Mouse (Mus musculus): ENCODE results near the gene Tbx5. TPM values are rescaled to one million over a fixed set of nuclear protein-coding genes. Genes with fewer than 3 reads are reported as not detected.

Gene Tbx5
- polyA plus RNA-seq, 1 experiment from 2014 or later, result 58.7 TPM

GRCm38 (mm10) chr5:119807481-119808183 is 24.8 kb upstream of the Tbx5 start:
- peak; percentile 16 for ATAC-seq (ENCODE audit: low read depth)
- H3K9ac ChIP-seq (ENCODE audit: low read length), result peak overlapping the region; percentile 58

DNA sequence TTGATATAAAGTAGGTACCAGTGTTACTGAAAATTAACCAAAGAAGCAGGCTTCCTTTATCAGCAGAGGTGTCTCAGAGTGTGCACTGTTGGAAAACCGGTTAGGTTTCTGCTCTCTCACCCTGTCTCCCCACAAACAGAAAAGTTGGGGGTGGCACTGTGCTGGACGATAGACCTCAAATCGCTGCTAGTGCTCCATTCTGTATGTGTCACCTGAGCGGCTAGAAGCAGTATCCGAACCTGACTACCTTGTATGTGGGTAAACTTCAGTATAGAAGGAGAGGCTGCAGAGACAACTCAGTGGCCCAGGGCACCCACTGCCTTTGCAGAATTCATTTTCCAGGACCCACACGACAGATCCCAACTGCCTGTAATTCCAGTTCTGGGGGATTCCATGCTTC is 23.8 kb upstream of the Tbx5 start:
- 61% methylated on average over 6 of the region's 6 CpGs for WGBS
- no peaks in the 10 kb centered on the region for H3K36me3 ChIP-seq (ENCODE audit: control insufficient read depth, insufficient read depth, low read length)
- H3K27me3 ChIP-seq (ENCODE audit: control insufficient read depth, insufficient read depth, low read depth, low read length), result peaks cover 45% of the 10 kb centered on the region
- peaks cover 8% of the 10 kb centered on the region; the same call in 1 of the 2 replicates for H3K4me1 ChIP-seq (replicated peaks; ENCODE audit: control insufficient read depth, insufficient read depth, low read length)
- no peaks in the 10 kb centered on the region for H3K9me3 ChIP-seq (ENCODE audit: control insufficient read depth, low read length)
- H3K9ac ChIP-seq (ENCODE audit: low read length), result no peak overlapping the region
- no peak overlapping the region for H3K4me2 ChIP-seq (ENCODE audit: low read depth, low read length)
- no peak overlapping the region; the same call in 1 of the 2 replicates for H3K27ac ChIP-seq (ENCODE audit: low read length)
- H3K4me3 ChIP-seq (ENCODE audit: low read length), result no peak overlapping the region
- ATAC-seq (ENCODE audit: low read depth), result no peak

More at GRCm38 (mm10) chr5:119807481-119808183, 24.8 kb upstream of the Tbx5 start:
- 6% methylated on average over 20 of the region's 20 CpGs for WGBS
- H3K27me3 ChIP-seq (ENCODE audit: control insufficient read depth, insufficient read depth, low read depth, low read length), result peaks cover 56% of the 10 kb centered on the region
- H3K4me2 ChIP-seq (ENCODE audit: low read depth, low read length), result peak overlapping the region; percentile 46
- peaks cover 8% of the 10 kb centered on the region; the same call in 1 of the 2 replicates for H3K4me1 ChIP-seq (replicated peaks; ENCODE audit: control insufficient read depth, insufficient read depth, low read length)
- H3K36me3 ChIP-seq (ENCODE audit: control insufficient read depth, insufficient read depth, low read length), result no peaks in the 10 kb centered on the region
- H3K4me3 ChIP-seq (ENCODE audit: low read length), result peak overlapping the region; percentile 17
- peak overlapping the region; percentile 97 for H3K27ac ChIP-seq (ENCODE audit: low read length)
- no peaks in the 10 kb centered on the region for H3K9me3 ChIP-seq (ENCODE audit: control insufficient read depth, low read length)

DNA sequence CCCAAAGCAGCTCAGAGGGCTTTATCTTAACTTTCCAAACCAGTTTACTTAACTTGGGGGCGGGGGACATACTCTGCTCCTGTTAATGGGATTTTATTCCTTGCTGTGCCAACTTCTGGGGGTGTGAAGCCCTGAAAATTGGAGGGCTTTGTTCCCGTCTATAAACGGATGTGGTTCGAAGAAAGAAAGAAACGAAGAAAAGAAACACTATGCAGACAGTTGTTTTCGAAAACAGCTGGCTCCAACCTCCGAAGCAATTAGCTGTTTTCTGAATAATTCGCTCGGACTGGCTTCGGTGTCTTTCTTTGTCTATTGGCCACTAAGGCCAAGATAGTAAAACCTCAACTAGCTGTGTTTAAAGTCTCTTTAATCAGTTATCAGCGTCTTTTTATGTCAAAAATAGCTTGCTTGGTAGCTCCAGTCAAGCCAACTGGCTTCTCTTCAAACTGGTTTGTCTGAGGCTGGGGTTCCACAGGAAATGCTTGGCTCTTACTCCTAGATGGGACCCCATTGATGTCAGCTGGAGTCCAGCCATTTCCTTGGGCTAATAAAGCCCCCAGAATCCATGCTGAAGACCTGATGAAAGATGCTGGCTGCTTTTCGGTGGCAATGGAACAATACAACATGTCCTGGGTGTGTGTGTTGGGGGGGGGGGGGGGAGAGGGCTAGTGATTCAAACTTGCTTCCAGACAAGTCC is 21.3 kb upstream of the Tbx5 start:
- Histone ChIP-seq H3K9ac (ENCODE audit: low read length) (no peak overlapping the region), H3K36me3 (ENCODE audit: control insufficient read depth, insufficient read depth, low read length) (0 out of 2 replicates have a peak, but pooled peaks cover 2% of the 10 kb centered on the region), H3K4me1 (replicated peaks; ENCODE audit: control insufficient read depth, insufficient read depth, low read length) (peaks cover 8% of the 10 kb centered on the region; the same call in 1 of the 2 replicates), H3K27ac (ENCODE audit: low read length) (peak overlapping the region; percentile 93), H3K9me3 (ENCODE audit: control insufficient read depth, low read length) (no peaks in the 10 kb centered on the region; the same call in 1 of the 2 replicates), H3K4me3 (ENCODE audit: low read length) (no peak overlapping the region), H3K27me3 (ENCODE audit: control insufficient read depth, insufficient read depth, low read depth, low read length) (peaks cover 25% of the 10 kb centered on the region), H3K4me2 (ENCODE audit: low read depth, low read length) (no peak overlapping the region)
- peak; percentile 91 for ATAC-seq (ENCODE audit: low read depth)
- 30% methylated on average over 12 of the region's 12 CpGs for WGBS

DNA sequence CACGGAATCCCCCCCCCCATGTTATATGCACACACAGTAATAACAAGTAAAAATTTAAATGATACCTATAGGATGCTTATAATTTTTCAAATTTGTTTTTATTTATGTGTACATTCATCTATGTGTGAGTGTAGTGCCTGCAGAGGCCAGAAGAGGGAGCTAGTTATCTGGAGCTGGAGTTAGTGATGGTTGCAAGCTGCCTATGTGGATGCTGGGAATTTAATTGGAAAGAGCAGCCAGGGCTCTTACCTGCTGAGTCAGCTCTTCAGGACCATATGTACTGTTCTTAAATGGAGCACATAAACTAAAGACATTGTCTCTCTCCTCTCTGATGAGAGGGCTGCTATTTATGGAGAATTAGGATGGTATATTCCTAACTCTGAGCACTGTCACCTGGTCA is 17.2 kb upstream of the Tbx5 start:
- H3K9ac ChIP-seq (ENCODE audit: low read length), result no peak overlapping the region
- peaks cover 6% of the 10 kb centered on the region; the same call in 1 of the 2 replicates for H3K4me1 ChIP-seq (replicated peaks; ENCODE audit: control insufficient read depth, insufficient read depth, low read length)
- no peak for ATAC-seq (ENCODE audit: low read depth)
- no peaks in the 10 kb centered on the region; the same call in 1 of the 2 replicates for H3K9me3 ChIP-seq (ENCODE audit: control insufficient read depth, low read length)
- no peak overlapping the region for H3K4me2 ChIP-seq (ENCODE audit: low read depth, low read length)
- H3K36me3 ChIP-seq (ENCODE audit: control insufficient read depth, insufficient read depth, low read length), result 0 out of 2 replicates have a peak, but pooled peaks cover 2% of the 10 kb centered on the region
- peaks cover 2% of the 10 kb centered on the region; the same call in 1 of the 2 replicates for H3K27me3 ChIP-seq (ENCODE audit: control insufficient read depth, insufficient read depth, low read depth, low read length)
- no peak overlapping the region for H3K4me3 ChIP-seq (ENCODE audit: low read length)
- 64% methylated on average over 1 of the region's 1 CpGs for WGBS
- H3K27ac ChIP-seq (ENCODE audit: low read length), result no peak overlapping the region

DNA sequence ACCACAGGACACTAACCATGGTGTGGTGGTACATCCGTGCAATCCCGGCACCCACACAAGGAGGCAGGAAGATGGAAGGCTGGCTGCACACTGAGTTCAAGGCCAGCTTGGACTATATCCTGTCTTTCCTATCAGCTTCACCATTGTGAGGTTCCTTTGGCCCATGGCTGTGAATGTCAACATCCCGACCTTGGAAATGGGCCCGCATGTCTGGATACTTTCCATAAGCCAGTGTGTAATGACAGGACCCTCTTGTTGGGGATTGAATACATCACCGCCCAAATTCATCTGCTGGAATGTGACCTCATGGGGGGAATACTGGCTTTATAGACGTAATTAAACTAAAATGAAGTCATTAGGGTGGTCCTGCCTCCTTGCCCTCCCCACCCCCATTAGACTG is 12.0 kb upstream of the Tbx5 start:
- H3K4me2 ChIP-seq (ENCODE audit: low read depth, low read length), result no peak overlapping the region
- H3K9ac ChIP-seq (ENCODE audit: low read length), result no peak overlapping the region
- 0 out of 2 replicates have a peak, but pooled peaks cover 1% of the 10 kb centered on the region for H3K36me3 ChIP-seq (ENCODE audit: control insufficient read depth, insufficient read depth, low read length)
- H3K4me1 ChIP-seq (replicated peaks; ENCODE audit: control insufficient read depth, insufficient read depth, low read length), result peaks cover 13% of the 10 kb centered on the region
- no peaks in the 10 kb centered on the region; the same call in 1 of the 2 replicates for H3K9me3 ChIP-seq (ENCODE audit: control insufficient read depth, low read length)
- peak; percentile 37; the same call in 1 of the 2 replicates for ATAC-seq (ENCODE audit: low read depth)
- 60% methylated on average over 6 of the region's 6 CpGs for WGBS
- H3K27ac ChIP-seq (ENCODE audit: low read length), result peak overlapping the region; percentile 43; the same call in 1 of the 2 replicates
- no peak overlapping the region for H3K4me3 ChIP-seq (ENCODE audit: low read length)
- no peaks in the 10 kb centered on the region; the same call in 1 of the 2 replicates for H3K27me3 ChIP-seq (ENCODE audit: control insufficient read depth, insufficient read depth, low read depth, low read length)

DNA sequence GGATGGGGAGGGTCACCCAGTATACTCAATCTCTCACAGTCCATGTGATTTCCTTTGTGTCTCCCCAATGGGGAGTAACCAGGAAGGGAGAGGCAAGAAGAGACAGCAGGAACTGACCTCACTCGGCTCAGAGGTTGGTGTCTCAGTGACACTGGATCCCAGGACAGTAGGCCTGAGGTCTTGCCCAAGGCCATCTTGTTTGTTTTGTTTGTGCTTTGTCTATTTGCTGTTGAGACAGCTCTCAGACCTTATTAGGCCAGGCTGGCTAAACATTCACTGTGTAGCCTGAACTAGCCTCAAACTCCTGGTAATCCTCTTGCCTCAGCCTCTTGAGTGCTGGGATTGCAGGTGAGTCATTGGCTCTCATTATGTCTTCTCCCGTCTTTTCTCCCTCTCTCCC is 11.0 kb upstream of the Tbx5 start:
- ATAC-seq (ENCODE audit: low read depth), result no peak
- Histone ChIP-seq H3K4me2 (ENCODE audit: low read depth, low read length) (no peak overlapping the region), H3K36me3 (ENCODE audit: control insufficient read depth, insufficient read depth, low read length) (no peaks in the 10 kb centered on the region), H3K4me3 (ENCODE audit: low read length) (no peak overlapping the region), H3K4me1 (replicated peaks; ENCODE audit: control insufficient read depth, insufficient read depth, low read length) (peaks cover 17% of the 10 kb centered on the region), H3K9ac (ENCODE audit: low read length) (no peak overlapping the region), H3K27me3 (ENCODE audit: control insufficient read depth, insufficient read depth, low read depth, low read length) (no peaks in the 10 kb centered on the region; the same call in 1 of the 2 replicates), H3K9me3 (ENCODE audit: control insufficient read depth, low read length) (no peaks in the 10 kb centered on the region), H3K27ac (ENCODE audit: low read length) (no peak overlapping the region)
- WGBS, result 41% methylated on average over 2 of the region's 2 CpGs

DNA sequence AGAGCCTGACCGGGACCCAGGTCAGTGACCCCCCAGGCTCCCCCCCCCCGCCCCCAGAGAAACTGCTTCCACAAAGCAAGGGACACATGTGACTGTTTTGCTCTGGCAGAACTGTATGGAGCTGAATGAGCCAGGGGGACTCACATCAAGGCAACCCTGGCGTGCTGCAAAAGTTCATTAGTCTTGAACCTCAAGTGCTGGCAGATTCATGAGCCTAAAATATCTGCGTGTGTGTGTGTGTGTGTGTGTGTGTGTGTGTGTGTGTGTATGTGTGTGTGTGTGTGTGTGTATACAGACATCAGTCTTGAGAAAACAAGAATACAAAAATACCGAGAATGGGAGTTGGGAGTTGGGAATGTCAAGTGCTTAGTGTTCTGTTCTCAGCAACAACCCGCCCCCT is 5.1 kb upstream of the Tbx5 start:
- peaks cover 9% of the 10 kb centered on the region for H3K27me3 ChIP-seq (ENCODE audit: control insufficient read depth, insufficient read depth, low read depth, low read length)
- no peak overlapping the region for H3K27ac ChIP-seq (ENCODE audit: low read length)

DNA sequence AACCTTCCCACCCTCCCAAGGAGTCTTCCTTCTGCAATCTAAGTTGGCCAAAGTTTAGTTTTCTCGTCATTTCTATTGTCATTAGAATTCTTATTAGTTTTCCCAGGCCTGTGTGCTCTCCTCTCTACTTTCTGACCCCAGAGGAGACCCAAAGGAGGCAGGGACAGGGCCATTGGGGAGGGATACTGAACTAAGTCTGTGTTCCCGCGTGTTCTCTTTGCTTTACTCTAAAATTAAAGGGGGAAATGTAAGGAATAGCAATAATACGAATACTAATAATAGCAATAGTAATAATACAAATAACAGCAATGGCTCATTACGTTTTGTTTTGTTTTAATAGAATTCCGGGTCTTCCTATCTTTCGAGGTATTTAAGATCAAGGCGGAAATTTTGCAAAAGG is 1.9 kb upstream of the Tbx5 start:
- Histone ChIP-seq H3K36me3 (ENCODE audit: control insufficient read depth, insufficient read depth, low read length) (no peaks in the 10 kb centered on the region), H3K9ac (ENCODE audit: low read length) (peak overlapping the region; percentile 89), H3K4me3 (ENCODE audit: low read length) (peak overlapping the region; percentile 66), H3K9me3 (ENCODE audit: control insufficient read depth, low read length) (no peaks in the 10 kb centered on the region), H3K4me2 (ENCODE audit: low read depth, low read length) (peak overlapping the region; percentile 61), H3K27ac (ENCODE audit: low read length) (peak overlapping the region; percentile 89), H3K4me1 (replicated peaks; ENCODE audit: control insufficient read depth, insufficient read depth, low read length) (peaks cover 4% of the 10 kb centered on the region; the same call in 1 of the 2 replicates), H3K27me3 (ENCODE audit: control insufficient read depth, insufficient read depth, low read depth, low read length) (peaks cover 22% of the 10 kb centered on the region)
- 7% methylated on average over 8 of the region's 8 CpGs for WGBS
- no peak for ATAC-seq (ENCODE audit: low read depth)

More for the DNA sequence above, 5.1 kb upstream of the Tbx5 start:
- Histone ChIP-seq H3K36me3 (ENCODE audit: control insufficient read depth, insufficient read depth, low read length) (no peaks in the 10 kb centered on the region), H3K9me3 (ENCODE audit: control insufficient read depth, low read length) (no peaks in the 10 kb centered on the region), H3K9ac (ENCODE audit: low read length) (no peak overlapping the region), H3K4me2 (ENCODE audit: low read depth, low read length) (no peak overlapping the region), H3K4me3 (ENCODE audit: low read length) (no peak overlapping the region), H3K4me1 (replicated peaks; ENCODE audit: control insufficient read depth, insufficient read depth, low read length) (peaks cover 12% of the 10 kb centered on the region)
- no peak for ATAC-seq (ENCODE audit: low read depth)
- WGBS, result 39% methylated on average over 6 of the region's 6 CpGs

DNA sequence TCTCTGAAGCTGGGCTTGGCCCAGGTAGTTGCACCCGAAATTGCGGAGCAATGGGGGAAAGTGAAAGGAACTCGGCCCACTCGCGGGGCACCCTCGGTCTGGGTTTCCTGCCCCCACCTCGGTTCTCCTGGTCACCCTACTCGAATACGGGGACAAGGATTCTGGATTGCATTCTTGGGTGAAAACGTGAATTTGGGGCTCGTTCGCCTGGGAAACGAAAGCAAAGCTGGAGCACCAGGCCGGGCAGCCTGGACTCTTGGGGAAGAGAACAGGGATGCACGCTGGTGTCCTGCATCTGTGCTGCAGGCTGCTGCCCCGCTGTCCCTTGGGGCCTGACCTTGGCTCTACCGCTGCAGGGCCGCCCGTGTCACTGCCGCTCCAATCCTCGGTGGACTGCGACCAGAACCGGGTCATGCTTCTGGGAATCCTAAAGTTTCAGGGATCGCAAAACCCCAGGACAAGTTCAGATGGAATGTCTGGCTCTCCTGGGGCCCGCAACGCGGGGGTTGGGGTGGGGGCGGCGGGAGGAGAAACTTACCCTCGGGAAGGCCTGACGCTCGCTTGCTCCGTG is 1.2 kb upstream of the Tbx5 start:
- Histone ChIP-seq H3K9me3 (ENCODE audit: control insufficient read depth, low read length) (no peaks in the 10 kb centered on the region), H3K27me3 (ENCODE audit: control insufficient read depth, insufficient read depth, low read depth, low read length) (peaks cover 24% of the 10 kb centered on the region), H3K36me3 (ENCODE audit: control insufficient read depth, insufficient read depth, low read length) (no peaks in the 10 kb centered on the region), H3K9ac (ENCODE audit: low read length) (peak overlapping the region; percentile 89), H3K27ac (ENCODE audit: low read length) (peak overlapping the region; percentile 89), H3K4me3 (ENCODE audit: low read length) (peak overlapping the region; percentile 66), H3K4me1 (replicated peaks; ENCODE audit: control insufficient read depth, insufficient read depth, low read length) (peaks cover under 1% of the 10 kb centered on the region; the same call in 1 of the 2 replicates), H3K4me2 (ENCODE audit: low read depth, low read length) (peak overlapping the region; percentile 61)
- no peak for ATAC-seq (ENCODE audit: low read depth)
- under 1% methylated on average over 33 of the region's 33 CpGs for WGBS

Measured in lung, embryonic 16.5 days (tissue).